Mouse (Mus musculus) small intestine, adult 2 months (tissue): ENCODE measurements around the gene Mcts1. TPM values are rescaled to one million over a fixed set of nuclear protein-coding genes. Genes with fewer than 3 reads are reported as not detected.
A peak's percentile ranks its signal among the peaks of the same experiment; 100 is the strongest.

Experiments used
- H3K27ac ChIP-seq: fragments of 200-500 bp; 2 replicates; pipeline ENCODE4 v1.5.1; 2012; ENCODE audit warnings: low read depth, low read length, control low read depth, inconsistent platforms; ENCODE audit not compliant: insufficient read depth
- H3K27me3 ChIP-seq: fragments of 200-500 bp; 2 replicates; pipeline ENCODE4 v1.6.1; 2012; ENCODE audit warnings: mild to moderate bottlenecking, moderate library complexity, low read length, inconsistent platforms; ENCODE audit not compliant: control insufficient read depth, insufficient read depth
- H3K36me3 ChIP-seq: fragments of 200-500 bp; 2 replicates; pipeline ENCODE4 v1.6.1; 2012; ENCODE audit warnings: mild to moderate bottlenecking, low read length, control low read depth, inconsistent platforms; ENCODE audit not compliant: control insufficient read depth, insufficient read depth
- H3K4me1 ChIP-seq: fragments of 200-500 bp; 2 replicates; pipeline ENCODE4 v1.6.1; 2012; ENCODE audit warnings: low read length, inconsistent platforms, mixed read lengths; ENCODE audit not compliant: control insufficient read depth, insufficient read depth, insufficient read length
- H3K4me3 ChIP-seq: fragments of 200-500 bp; 2 replicates; pipeline ENCODE4 v1.5.1; 2012; ENCODE audit warnings: low read depth, mild to moderate bottlenecking, control low read depth, inconsistent platforms, low read length, moderate library complexity
- CTCF ChIP-seq: fragments of 200-500 bp; IDR thresholded peaks from 2 replicates; pipeline ENCODE4 v1.5.1; 2012; ENCODE audit warnings: low read depth, mild to moderate bottlenecking, control low read depth, inconsistent platforms, low read length, moderate library complexity, mixed read lengths; ENCODE audit not compliant: insufficient replicate concordance, insufficient read length; ENCODE audit errors: extremely low read depth
- POLR2A ChIP-seq: fragments of 200-500 bp; IDR thresholded peaks from 2 replicates; pipeline ENCODE4 v1.6.1; 2012; ENCODE audit warnings: low read depth, mild to moderate bottlenecking, control low read depth, inconsistent platforms, low read length, moderate library complexity
- WGBS: fragments of 180-500 bp; shearing (Covaris S2); methylation state at CpG from one replicate; pipeline ENCODE4 v1.1.7; 2018; 5-methylcytosine and 5-hydroxymethylcytosine counted together
- polyA plus RNA-seq: library from polyadenylated mRNA; depleted of rRNA; stranded (reverse); fragments of >200 nt; gene quantifications from 2 replicates; pipeline ENCODE4 v1.2.3, GENCODE M21; 2012; rRNA removed

Mcts1 gene
- polyA plus RNA-seq, 1 experiment: 2.0 TPM

DNA sequence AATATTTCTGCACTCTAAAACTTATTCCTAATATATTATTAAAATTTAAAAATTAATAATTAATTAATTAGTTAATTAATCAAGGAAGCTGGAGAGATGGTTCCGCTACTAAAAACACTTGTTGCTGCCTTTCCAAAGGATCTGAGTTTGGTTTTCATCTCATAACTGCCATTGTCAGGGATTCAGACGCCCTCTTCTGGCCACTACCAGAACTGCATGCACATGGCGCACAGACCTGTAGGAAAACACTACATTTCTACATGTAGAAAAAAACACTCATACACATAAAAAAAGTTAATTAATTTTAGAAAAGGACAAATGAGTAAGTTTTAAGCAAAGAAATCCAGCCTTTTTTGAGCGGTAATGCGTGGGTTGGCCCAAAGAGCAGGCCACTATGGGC lies 54.3 kb downstream of the Mcts1 start:
- Histone ChIP-seq H3K4me3 (no peak overlapping the region), H3K36me3 (no peaks in the 10 kb centered on the region), H3K27me3 (no peaks in the 10 kb centered on the region), H3K4me1 (no peaks in the 10 kb centered on the region), H3K27ac (no peak overlapping the region)
- TF ChIP-seq CTCF (peak; percentile 33; the same call in 1 of the 2 replicates), POLR2A (no peak)
- 84% methylated on average over 5 of the region's 5 CpGs for WGBS

GRCm38 (mm10) chrX:38656206-38656883 lies 56.0 kb downstream of the Mcts1 start:
- no peak overlapping the region for H3K4me3 ChIP-seq
- 72% methylated on average over 4 of the region's 4 CpGs for WGBS

More at GRCm38 (mm10) chrX:38656206-38656883, 56.0 kb downstream of the Mcts1 start:
- no peak overlapping the region for H3K27ac ChIP-seq
- TF ChIP-seq CTCF (no peak), POLR2A (no peak)
- no peaks in the 10 kb centered on the region for H3K27me3 ChIP-seq
- H3K4me1 ChIP-seq: no peaks in the 10 kb centered on the region
- no peaks in the 10 kb centered on the region for H3K36me3 ChIP-seq

Other genes starting within 250 kb of the Mcts1 start
- 10.9 and 16.8 TPM in 2 replicates for gene Lamp2, start 144.1 kb upstream of the Mcts1 start, polyA plus RNA-seq
- gene Cul4b, start 24.4 kb upstream of the Mcts1 start, polyA plus RNA-seq: 0.52 and 0.75 TPM in 2 replicates
- gene C1galt1c1, start 34.5 kb downstream of the Mcts1 start, polyA plus RNA-seq: 2.3 and 3.2 TPM in 2 replicates
- not detected in 2 replicates for gene 6030498E09Rik, start 172.1 kb downstream of the Mcts1 start, polyA plus RNA-seq